Mouse (Mus musculus) G1E (cell line): ENCODE data around the gene Procr.

Experiments used
- CTCF ChIP-seq: IDR thresholded peaks from 2 replicates; pipeline ENCODE4 v1.5.1; 2012; ENCODE audit warnings: low read depth, low read length, inconsistent platforms, mixed read lengths
- GATA1 ChIP-seq: IDR thresholded peaks from 2 replicates; pipeline ENCODE4 v1.6.1; 2012; ENCODE audit warnings: borderline replicate concordance, low read length, inconsistent platforms, mixed read lengths
- GATA2 ChIP-seq: IDR thresholded peaks from 2 replicates; pipeline ENCODE4 v1.6.1; 2012; ENCODE audit warnings: low read depth, low read length, inconsistent platforms, borderline replicate concordance
- POLR2AphosphoS5 ChIP-seq: IDR thresholded peaks from 2 replicates; pipeline ENCODE4 v1.6.1; 2012; ENCODE audit warnings: low read depth, low read length, inconsistent platforms; ENCODE audit not compliant: insufficient replicate concordance
- TAL1 ChIP-seq: conservative IDR thresholded peaks from 2 replicates; pipeline ENCODE4 v1.6.1; 2012; ENCODE audit warnings: low read depth, low read length, inconsistent platforms, mixed read lengths

DNA sequence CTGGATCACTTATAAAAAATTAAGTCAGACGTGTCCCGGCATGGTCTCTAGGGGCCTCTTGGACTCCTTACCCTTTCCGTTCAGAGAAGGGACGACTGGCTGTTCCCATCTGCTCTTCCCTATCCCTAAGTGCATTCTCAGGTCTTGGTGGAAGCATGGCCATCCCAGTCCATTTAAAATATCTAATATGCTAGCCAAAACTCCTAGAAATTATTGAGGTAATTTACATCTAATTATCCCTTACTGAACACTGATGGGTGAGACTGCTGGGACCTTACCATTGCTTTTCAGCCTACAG, 26.7 kb downstream of the Procr start:
- TF ChIP-seq CTCF (no peak), GATA2 (no peak), POLR2AphosphoS5 (no peak), GATA1 (no peak), TAL1 (no peak)
